Mouse (Mus musculus) spleen, postnatal 10 days (tissue): ENCODE results near the gene Safb2.
"Not testable (repeated sequence)": the region's sequence is repeated elsewhere in the genome, so short reads cannot be mapped to it uniquely, and the experiment has no call there.

Source experiments
- DNase-seq, 2 experiments: peaks; one replicate each; pipeline ENCODE4 v3.0.0; 2021 to 2022; ENCODE audit warnings: low spot score in 2 of 2

The Safb2 gene

GRCm38 (mm10) chr17:56584257-56585130, at the start of gene Safb2, which contains the start of gene Safb:
Gene Safb2 (minus strand): TSS chr17:56584585.
Gene Safb (plus strand): TSS chr17:56584825.
- peak; percentile 97 to 99 for DNase-seq

GRCm38 (mm10) chr17:56634023-56634422, 49.6 kb upstream of the Safb2 start:
- peak in 1 of 2 experiments; percentile 73 for DNase-seq

- DNase-seq, result no peak
Observed at GRCm38 (mm10) chr17:56631807-56632206, 47.4 kb upstream of the Safb2 start.

- DNase-seq, result not testable (repeated sequence)
Observed at GRCm38 (mm10) chr17:56629800-56630781, 45.7 kb upstream of the Safb2 start.

- DNase-seq, result peak in 1 of 2 experiments; percentile 28
Observed at GRCm38 (mm10) chr17:56627530-56628277, 43.3 kb upstream of the Safb2 start, which contains the start of gene Catsperd. Gene Catsperd (plus strand): TSS chr17:56628143.

- DNase-seq, result peak; percentile 87 to 97
Observed at GRCm38 (mm10) chr17:56626754-56627470, 42.5 kb upstream of the Safb2 start, which contains the start of gene Lonp1. Gene Lonp1 (minus strand): TSS chr17:56626887.

- no peak for DNase-seq
Observed at GRCm38 (mm10) chr17:56626260-56626659, 41.9 kb upstream of the Safb2 start.

GRCm38 (mm10) chr17:56625495-56625894, 41.1 kb upstream of the Safb2 start:
- DNase-seq, result no peak

GRCm38 (mm10) chr17:56617628-56618027, 33.2 kb upstream of the Safb2 start:
- DNase-seq, result no peak

GRCm38 (mm10) chr17:56616725-56617124, 32.3 kb upstream of the Safb2 start:
- DNase-seq, result no peak

- no peak for DNase-seq
Observed at GRCm38 (mm10) chr17:56615792-56616191, 31.4 kb upstream of the Safb2 start.

- no peak for DNase-seq
Observed at GRCm38 (mm10) chr17:56615136-56615784, 30.9 kb upstream of the Safb2 start.

- DNase-seq, result peak in 1 of 2 experiments; percentile 30
Observed at GRCm38 (mm10) chr17:56614391-56615135, 30.2 kb upstream of the Safb2 start.

GRCm38 (mm10) chr17:56613893-56614292, 29.5 kb upstream of the Safb2 start:
- DNase-seq, result peak; percentile 32 to 58

GRCm38 (mm10) chr17:56613236-56613844, 29.0 kb upstream of the Safb2 start, which contains the start of gene Rpl36:
Gene Rpl36 (plus strand): TSS chr17:56613416.
- peak; percentile 96 to 97 for DNase-seq

- not testable (repeated sequence) for DNase-seq
Observed at GRCm38 (mm10) chr17:56612565-56612939, 28.2 kb upstream of the Safb2 start.

- peak; percentile 51 to 75 for DNase-seq
Observed at GRCm38 (mm10) chr17:56611861-56612564, 27.6 kb upstream of the Safb2 start.

- no peak for DNase-seq
Observed at GRCm38 (mm10) chr17:56611323-56611722, 26.9 kb upstream of the Safb2 start.
